Mouse (Mus musculus): Measurements from ENCODE around the gene Atg9a. TPM values are rescaled to one million over a fixed set of nuclear protein-coding genes. Genes with fewer than 3 reads are reported as not detected.
"Not testable (repeated sequence)": the region's sequence is repeated elsewhere in the genome, so short reads cannot be mapped to it uniquely, and the experiment has no call there.

Atg9a gene
- 59.2 and 63.3 TPM in 2 replicates for polyA plus RNA-seq (2015; fragmentation: Nextera tagmentation; extraction: Ambion mirVana)

GRCm38 (mm10) chr1:75191622-75192402 is at the start of gene Atg9a, which contains the start of gene Ankzf1:
Gene Atg9a (minus strand): TSS chr1:75192196.
Gene Ankzf1 (plus strand): TSS chr1:75192151.
- H3K27me3 ChIP-seq (replicated peaks) = no peaks in the 10 kb centered on the region
- peak within 1 kb of the TSS; percentile 95 for H3K27ac ChIP-seq
- peaks cover 9% of the 10 kb centered on the region for H3K36me3 ChIP-seq (replicated peaks)
- peaks cover 27% of the 10 kb centered on the region for H3K4me1 ChIP-seq
- peak; percentile 99 for ATAC-seq (replicated peaks)
- H3K9ac ChIP-seq = peak within 1 kb of the TSS; percentile 86
- peak within 1 kb of the TSS; percentile 69 for H3K4me3 ChIP-seq
- no peaks in the 10 kb centered on the region for H3K9me3 ChIP-seq
- H3K4me2 ChIP-seq = peak within 1 kb of the TSS; percentile 82
- under 1% methylated on average over 56 of the region's 56 CpGs for WGBS

- Histone ChIP-seq H3K4me3 (no peak overlapping the region), H3K4me1 (peaks cover 22% of the 10 kb centered on the region), H3K9ac (no peak overlapping the region), H3K9me3 (no peaks in the 10 kb centered on the region), H3K36me3 (replicated peaks) (no peaks in the 10 kb centered on the region; the same call in 1 of the 2 replicates), H3K27me3 (replicated peaks) (no peaks in the 10 kb centered on the region), H3K27ac (no peak overlapping the region), H3K4me2 (no peak overlapping the region)
- 86% methylated on average over 10 of the region's 10 CpGs for WGBS
- no peak for ATAC-seq (replicated peaks)
Measured at GRCm38 (mm10) chr1:75239591-75239990, 47.6 kb upstream of the Atg9a start.

DNA sequence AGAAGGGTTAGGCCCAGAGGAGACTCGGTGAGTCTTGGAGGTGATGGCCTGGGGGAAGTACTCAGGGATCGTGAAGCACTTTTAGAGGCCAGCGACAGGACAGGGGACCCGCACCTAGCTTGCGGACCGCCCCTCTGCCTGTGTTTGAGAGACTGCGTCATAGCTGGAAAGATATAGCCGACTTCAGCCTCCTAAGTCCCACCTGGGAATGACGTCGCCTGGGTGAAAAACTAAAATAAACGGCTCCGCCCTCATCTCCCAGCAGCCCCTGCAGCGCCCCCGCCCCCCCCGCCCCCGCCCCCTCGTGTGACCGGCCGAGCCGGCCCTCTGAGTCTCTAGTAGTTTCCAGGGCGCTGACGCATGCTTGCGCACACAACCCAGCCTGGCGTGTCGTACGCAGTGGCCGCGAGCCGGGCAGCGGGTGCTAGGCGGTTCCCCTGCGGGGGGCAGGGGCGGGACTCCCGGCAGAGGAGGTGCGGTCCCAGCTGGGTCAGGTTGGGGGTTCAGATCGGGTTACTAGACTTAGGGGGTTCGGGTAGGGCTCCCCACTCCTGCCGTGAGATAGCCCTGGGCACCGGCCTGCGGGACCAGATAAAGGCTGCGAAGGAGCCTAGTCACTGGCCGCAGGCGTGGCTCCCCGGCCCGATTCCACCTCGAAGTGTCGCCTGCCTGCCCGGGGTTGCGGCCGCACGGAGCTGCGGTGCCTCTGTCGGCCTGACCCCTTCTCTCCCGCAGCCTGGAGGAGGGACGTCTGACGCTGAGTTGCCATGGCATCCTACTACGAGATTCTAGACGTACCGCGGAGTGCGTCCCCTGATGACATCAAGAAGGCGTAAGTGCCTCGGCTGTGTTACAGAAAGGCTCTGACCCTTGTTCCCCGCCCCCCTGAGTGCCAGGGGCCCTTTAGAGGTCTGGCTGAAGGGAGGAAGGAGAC is 44.4 kb upstream of the Atg9a start, which contains the start of gene Dnajb2:
Gene Dnajb2, plus strand, starts transcription at position 290 of the 934 bp plus-strand sequence.
- H3K27ac ChIP-seq = peak within 1 kb of the TSS; percentile 83
- WGBS = under 1% methylated on average over 61 of the region's 64 CpGs
- peak; percentile 90 for ATAC-seq (replicated peaks)
- no peaks in the 10 kb centered on the region for H3K9me3 ChIP-seq
- no peaks in the 10 kb centered on the region for H3K36me3 ChIP-seq (replicated peaks)
- peak within 1 kb of the TSS; percentile 70 for H3K4me3 ChIP-seq
- no peaks in the 10 kb centered on the region for H3K27me3 ChIP-seq (replicated peaks)
- peak within 1 kb of the TSS; percentile 88 for H3K4me2 ChIP-seq
- H3K4me1 ChIP-seq = peaks cover 24% of the 10 kb centered on the region
- H3K9ac ChIP-seq = peak within 1 kb of the TSS; percentile 87

GRCm38 (mm10) chr1:75234606-75235005 is 42.6 kb upstream of the Atg9a start:
- under 1% methylated on average over 8 of the region's 8 CpGs for WGBS
- H3K27me3 ChIP-seq (replicated peaks) = no peaks in the 10 kb centered on the region
- H3K36me3 ChIP-seq (replicated peaks) = no peaks in the 10 kb centered on the region
- H3K27ac ChIP-seq = peak overlapping the region; percentile 15; the same call in 1 of the 2 replicates
- H3K4me1 ChIP-seq = peaks cover 24% of the 10 kb centered on the region
- no peak overlapping the region for H3K4me3 ChIP-seq
- no peak overlapping the region for H3K9ac ChIP-seq
- ATAC-seq (replicated peaks) = peak; percentile 62
- no peak overlapping the region for H3K4me2 ChIP-seq
- H3K9me3 ChIP-seq = no peaks in the 10 kb centered on the region

DNA sequence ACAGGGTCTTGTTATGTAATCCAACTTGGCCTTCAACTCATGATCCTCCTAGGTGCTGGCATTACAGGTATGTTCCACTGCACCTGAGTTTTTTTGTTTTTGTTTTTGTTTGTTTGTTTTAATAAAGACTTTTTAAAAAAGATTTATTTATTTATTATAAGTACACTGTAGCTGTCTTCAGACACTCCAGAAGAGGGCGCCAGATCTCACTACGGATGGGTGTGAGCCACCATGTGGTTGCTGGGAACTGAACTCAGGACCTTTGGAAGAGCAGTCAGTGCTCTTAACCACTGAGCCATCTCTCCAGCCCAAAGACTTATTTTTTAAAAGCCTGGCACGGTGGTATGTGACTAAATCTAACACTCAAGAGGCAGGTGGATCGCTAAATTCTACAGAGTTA is 40.5 kb upstream of the Atg9a start:
- not testable (repeated sequence) for H3K9ac ChIP-seq; H3K9me3 ChIP-seq; H3K27ac ChIP-seq; ATAC-seq (replicated peaks); H3K27me3 ChIP-seq (replicated peaks); H3K4me3 ChIP-seq; H3K4me2 ChIP-seq; H3K36me3 ChIP-seq (replicated peaks)
- 68% methylated on average over 4 of the region's 4 CpGs for WGBS
- peaks cover 19% of the 10 kb centered on the region for H3K4me1 ChIP-seq

GRCm38 (mm10) chr1:75231664-75232152 is 39.7 kb upstream of the Atg9a start, which contains the start of gene A630095N17Rik:
Gene A630095N17Rik (minus strand): TSS chr1:75232102.
- H3K4me3 ChIP-seq = no peak within 1 kb of the TSS
- no peak within 1 kb of the TSS for H3K9ac ChIP-seq
- no peak for ATAC-seq (replicated peaks)
- H3K4me2 ChIP-seq = no peak within 1 kb of the TSS
- no peaks in the 10 kb centered on the region for H3K27me3 ChIP-seq (replicated peaks)
- no peaks in the 10 kb centered on the region for H3K9me3 ChIP-seq
- H3K27ac ChIP-seq = no peak within 1 kb of the TSS
- peaks cover 11% of the 10 kb centered on the region for H3K4me1 ChIP-seq
- 77% methylated on average over 5 of the region's 5 CpGs for WGBS
- H3K36me3 ChIP-seq (replicated peaks) = no peaks in the 10 kb centered on the region

GRCm38 (mm10) chr1:75231224-75231623 is 39.2 kb upstream of the Atg9a start:
- ATAC-seq (replicated peaks) = no peak
- no peak overlapping the region for H3K4me3 ChIP-seq
- WGBS = 75% methylated on average over 4 of the region's 4 CpGs
- H3K36me3 ChIP-seq (replicated peaks) = no peaks in the 10 kb centered on the region
- H3K9me3 ChIP-seq = no peaks in the 10 kb centered on the region
- peaks cover 10% of the 10 kb centered on the region for H3K4me1 ChIP-seq
- no peak overlapping the region for H3K27ac ChIP-seq
- no peak overlapping the region for H3K9ac ChIP-seq
- H3K27me3 ChIP-seq (replicated peaks) = no peaks in the 10 kb centered on the region; the same call in 1 of the 2 replicates
- no peak overlapping the region for H3K4me2 ChIP-seq

GRCm38 (mm10) chr1:75230335-75230994 is 38.5 kb upstream of the Atg9a start:
- Histone ChIP-seq H3K9ac (no peak overlapping the region), H3K4me3 (no peak overlapping the region), H3K4me1 (peaks cover 4% of the 10 kb centered on the region; the same call in 1 of the 2 replicates), H3K27ac (no peak overlapping the region), H3K27me3 (replicated peaks) (no peaks in the 10 kb centered on the region; the same call in 1 of the 2 replicates), H3K4me2 (no peak overlapping the region), H3K9me3 (no peaks in the 10 kb centered on the region), H3K36me3 (replicated peaks) (no peaks in the 10 kb centered on the region)
- ATAC-seq (replicated peaks) = no peak
- 73% methylated on average over 7 of the region's 7 CpGs for WGBS

DNA sequence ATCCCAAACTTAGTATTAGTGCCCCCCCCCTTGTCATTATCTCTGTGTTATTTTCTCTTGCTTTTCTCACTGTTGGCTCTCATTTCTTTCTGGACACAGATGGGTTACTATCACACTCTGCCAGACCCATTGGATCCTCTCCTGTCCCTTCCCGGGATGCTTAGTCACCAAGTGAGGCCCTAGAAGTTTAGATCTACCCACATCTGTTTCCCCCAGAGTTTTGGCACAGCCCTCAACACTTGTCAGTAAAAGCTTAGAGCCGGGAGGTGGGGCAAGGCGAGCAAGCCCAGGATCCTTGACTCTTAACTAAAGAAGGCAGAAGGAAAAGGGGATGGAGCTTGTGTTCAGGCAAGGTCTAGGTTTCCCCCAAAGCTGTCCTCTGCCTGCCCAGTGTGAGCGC is 37.2 kb upstream of the Atg9a start:
- WGBS = 80% methylated on average over 4 of the region's 4 CpGs
- Histone ChIP-seq H3K9me3 (no peaks in the 10 kb centered on the region), H3K27me3 (replicated peaks) (peaks cover 3% of the 10 kb centered on the region; the same call in 1 of the 2 replicates), H3K4me2 (no peak overlapping the region), H3K27ac (no peak overlapping the region), H3K9ac (no peak overlapping the region), H3K4me1 (no peaks in the 10 kb centered on the region), H3K36me3 (replicated peaks) (no peaks in the 10 kb centered on the region), H3K4me3 (no peak overlapping the region)
- ATAC-seq (replicated peaks) = no peak

DNA sequence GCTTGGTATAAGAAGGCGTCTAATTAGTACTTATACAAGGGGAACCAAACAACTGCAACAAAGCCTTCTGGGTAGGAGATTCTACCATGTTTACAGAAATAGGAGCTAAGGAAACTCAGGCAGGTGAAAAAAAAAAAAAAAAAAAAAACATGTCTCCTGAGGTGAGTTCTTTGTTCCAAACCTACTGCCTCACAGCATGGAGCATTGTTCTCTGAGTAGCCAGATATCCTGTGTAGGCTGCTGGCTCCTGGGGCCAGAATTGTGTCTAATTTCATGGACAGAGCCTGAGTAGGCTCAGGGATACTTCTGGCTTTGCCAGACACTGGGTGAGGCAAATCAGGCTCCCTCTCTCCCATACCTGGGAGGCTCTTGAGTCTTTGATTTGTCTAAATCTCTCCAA is 35.7 kb upstream of the Atg9a start:
- H3K4me3 ChIP-seq = no peak overlapping the region
- no peak overlapping the region for H3K27ac ChIP-seq

GRCm38 (mm10) chr1:75226138-75226537 is 34.1 kb upstream of the Atg9a start:
- Histone ChIP-seq H3K4me1 (no peaks in the 10 kb centered on the region), H3K9me3 (no peaks in the 10 kb centered on the region), H3K36me3 (replicated peaks) (no peaks in the 10 kb centered on the region), H3K27ac (no peak overlapping the region), H3K27me3 (replicated peaks) (peaks cover 16% of the 10 kb centered on the region), H3K4me3 (no peak overlapping the region), H3K4me2 (no peak overlapping the region), H3K9ac (no peak overlapping the region)
- no peak for ATAC-seq (replicated peaks)
- WGBS = 60% methylated on average over 2 of the region's 2 CpGs

More for the DNA sequence above, 35.7 kb upstream of the Atg9a start:
- H3K4me2 ChIP-seq = no peak overlapping the region
- H3K36me3 ChIP-seq (replicated peaks) = no peaks in the 10 kb centered on the region
- no peak overlapping the region for H3K9ac ChIP-seq
- peaks cover 3% of the 10 kb centered on the region for H3K27me3 ChIP-seq (replicated peaks)
- WGBS = 77% methylated on average over 1 of the region's 1 CpGs
- no peaks in the 10 kb centered on the region for H3K4me1 ChIP-seq
- ATAC-seq (replicated peaks) = no peak
- H3K9me3 ChIP-seq = no peaks in the 10 kb centered on the region
